Mouse (Mus musculus): ENCODE measurements around the gene Ces4a. TPM values are rescaled to one million over a fixed set of nuclear protein-coding genes. Genes with fewer than 3 reads are reported as not detected.

Gene Ces4a
- not detected in 2 replicates for polyA plus RNA-seq (2015; fragmentation: Nextera tagmentation; extraction: Ambion mirVana)

DNA sequence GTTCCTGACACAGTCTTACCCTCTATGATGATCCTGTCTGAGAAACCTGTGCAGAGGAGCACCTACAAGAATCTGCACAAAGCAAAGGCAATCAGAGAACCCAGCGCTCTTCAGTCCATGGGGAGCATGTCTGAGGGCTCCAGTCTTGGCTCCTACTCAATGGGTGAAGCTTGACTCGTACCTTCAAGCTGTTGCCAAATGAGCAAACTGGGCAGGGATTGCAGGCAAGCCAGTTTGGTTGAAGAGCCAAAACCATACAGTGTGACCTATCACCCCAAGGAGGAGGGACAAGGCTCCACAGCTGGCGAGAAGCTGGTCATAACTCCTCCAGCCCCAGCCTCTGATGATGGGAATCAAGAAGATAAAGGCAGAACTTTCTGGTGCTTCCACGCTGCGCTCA, at the start of gene Ces4a:
Gene Ces4a (plus strand): TSS at position 292 of the 400 bp plus-strand sequence.

DNA sequence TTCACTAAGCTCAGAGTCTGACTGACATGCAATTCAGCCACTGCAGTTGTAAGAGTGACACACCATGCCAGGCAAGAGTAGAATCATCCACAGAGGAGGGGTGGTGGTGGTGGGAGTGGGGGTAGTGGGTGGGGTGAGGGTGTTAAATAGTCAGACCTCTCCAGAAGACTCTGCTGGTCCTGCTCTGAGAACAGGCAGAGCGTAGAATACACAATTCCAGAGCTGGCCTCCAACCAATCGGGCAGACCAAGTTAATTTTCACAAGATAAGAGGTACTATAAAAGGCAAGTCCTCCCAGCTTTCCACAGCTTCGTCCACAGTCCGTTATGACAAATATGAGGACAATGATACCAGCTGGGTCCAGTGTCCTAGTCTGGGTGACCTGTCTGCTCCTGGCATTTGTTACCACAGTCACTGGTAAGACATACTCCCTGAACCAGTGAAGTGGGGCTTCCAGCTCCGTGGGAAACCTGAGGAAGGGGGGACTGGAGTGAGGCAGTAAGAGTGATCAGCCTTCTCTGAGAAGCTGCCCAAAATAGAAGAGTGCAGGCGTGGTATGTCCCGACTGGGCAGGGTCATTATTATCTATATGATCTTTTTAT, 48.0 kb upstream of the Ces4a start, which contains the start of gene Ces3b:
Gene Ces3b (plus strand): TSS at position 305 of the 602 bp plus-strand sequence.

DNA sequence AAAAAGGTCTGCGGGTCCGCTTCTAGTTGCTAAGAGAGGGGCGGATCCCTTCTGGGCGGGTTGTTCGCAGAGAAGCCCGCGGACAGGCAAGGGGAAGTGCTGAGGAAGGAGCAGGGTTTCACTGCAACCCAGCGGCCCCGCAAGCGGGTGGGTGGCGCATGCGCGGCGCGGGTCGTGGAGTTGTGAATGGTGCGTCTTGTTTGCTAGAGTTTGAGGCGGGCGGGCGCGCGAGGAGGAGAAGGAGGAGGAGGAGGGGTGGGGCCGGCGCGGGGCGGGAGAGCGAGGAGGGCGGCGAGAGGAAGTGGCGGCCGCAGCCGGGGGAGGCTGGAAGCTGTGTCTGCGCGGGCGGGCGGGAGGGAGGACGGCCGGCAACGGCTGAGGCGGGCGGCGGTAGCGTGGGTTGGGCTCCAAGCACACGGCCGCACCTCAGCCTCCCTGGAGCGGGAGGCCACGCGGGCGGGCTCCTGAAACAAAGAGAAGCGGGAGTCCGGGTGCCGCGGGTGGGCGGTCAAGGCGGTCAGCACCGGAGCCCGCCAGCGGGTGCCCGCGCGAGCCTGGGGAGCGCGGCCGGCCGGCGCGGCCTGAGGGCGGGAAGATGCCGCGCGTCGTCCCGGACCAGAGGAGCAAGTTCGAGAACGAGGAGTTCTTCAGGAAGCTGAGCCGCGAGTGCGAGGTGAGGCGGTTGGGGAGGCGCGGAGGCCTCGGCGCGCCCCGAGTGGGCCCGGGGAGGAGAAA, 38.9 kb downstream of the Ces4a start, which contains the start of gene Cbfb:
Gene Cbfb (plus strand): TSS at position 294 of the 735 bp plus-strand sequence.

Other genes with a start within 250 kb of the Ces4a start
- gene Ces2e, start 205.5 kb upstream of the Ces4a start, polyA plus RNA-seq (2015; fragmentation: Nextera tagmentation; extraction: Ambion mirVana), result 0.99 and 2.2 TPM in 2 replicates
- gene Ces2f, start 184.4 kb upstream of the Ces4a start, polyA plus RNA-seq (2015; fragmentation: Nextera tagmentation; extraction: Ambion mirVana), result not detected in 2 replicates
- gene Ces2g, start 170.1 kb upstream of the Ces4a start, polyA plus RNA-seq (2015; fragmentation: Nextera tagmentation; extraction: Ambion mirVana), result 5.8 and 7.3 TPM in 2 replicates
- gene Ces2h, start 130.9 kb upstream of the Ces4a start, polyA plus RNA-seq (2015; fragmentation: Nextera tagmentation; extraction: Ambion mirVana), result not detected in 2 replicates
- gene Ces3a, start 83.2 kb upstream of the Ces4a start, polyA plus RNA-seq (2015; fragmentation: Nextera tagmentation; extraction: Ambion mirVana), result 1.4 and 1.5 TPM in 2 replicates
- gene Ces3b, start 48.0 kb upstream of the Ces4a start, polyA plus RNA-seq (2015; fragmentation: Nextera tagmentation; extraction: Ambion mirVana), result not detected in 2 replicates
- gene Cbfb, start 38.9 kb downstream of the Ces4a start, polyA plus RNA-seq (2015; fragmentation: Nextera tagmentation; extraction: Ambion mirVana), result 46.7 and 52.1 TPM in 2 replicates
- gene D230025D16Rik, start 93.3 kb downstream of the Ces4a start, polyA plus RNA-seq (2015; fragmentation: Nextera tagmentation; extraction: Ambion mirVana), result 15.0 and 24.6 TPM in 2 replicates
- 18.4 and 28.4 TPM in 2 replicates for gene B3gnt9, start 123.4 kb downstream of the Ces4a start, polyA plus RNA-seq (2015; fragmentation: Nextera tagmentation; extraction: Ambion mirVana)
- gene Tradd, start 132.8 kb downstream of the Ces4a start, polyA plus RNA-seq (2015; fragmentation: Nextera tagmentation; extraction: Ambion mirVana), result 26.7 and 34.2 TPM in 2 replicates
- gene Fbxl8, start 132.8 kb downstream of the Ces4a start, polyA plus RNA-seq (2015; fragmentation: Nextera tagmentation; extraction: Ambion mirVana), result 1.5 and 2.9 TPM in 2 replicates
- gene Hsf4, start 138.0 kb downstream of the Ces4a start, polyA plus RNA-seq (2015; fragmentation: Nextera tagmentation; extraction: Ambion mirVana), result 0.16 and 0.23 TPM in 2 replicates
- gene Nol3, start 144.3 kb downstream of the Ces4a start, polyA plus RNA-seq (2015; fragmentation: Nextera tagmentation; extraction: Ambion mirVana), result 1.3 and 3.5 TPM in 2 replicates
- 4.5 and 7.9 TPM in 2 replicates for gene 4931428F04Rik, start 158.1 kb downstream of the Ces4a start, polyA plus RNA-seq (2015; fragmentation: Nextera tagmentation; extraction: Ambion mirVana)
- gene Exoc3l, start 164.3 kb downstream of the Ces4a start, polyA plus RNA-seq (2015; fragmentation: Nextera tagmentation; extraction: Ambion mirVana), result 6.5 and 16.8 TPM in 2 replicates
- 37.7 and 47.4 TPM in 2 replicates for gene E2f4, start 165.9 kb downstream of the Ces4a start, polyA plus RNA-seq (2015; fragmentation: Nextera tagmentation; extraction: Ambion mirVana)
- 4.0 and 8.4 TPM in 2 replicates for gene Elmo3, start 173.8 kb downstream of the Ces4a start, polyA plus RNA-seq (2015; fragmentation: Nextera tagmentation; extraction: Ambion mirVana)
- 5.5 and 9.6 TPM in 2 replicates for gene Lrrc29, start 194.5 kb downstream of the Ces4a start, polyA plus RNA-seq (2015; fragmentation: Nextera tagmentation; extraction: Ambion mirVana)
- gene Tmem208, start 194.6 kb downstream of the Ces4a start, polyA plus RNA-seq (2015; fragmentation: Nextera tagmentation; extraction: Ambion mirVana), result 154 and 181 TPM in 2 replicates
- 1.1 and 1.2 TPM in 2 replicates for gene Fhod1, start 216.2 kb downstream of the Ces4a start, polyA plus RNA-seq (2015; fragmentation: Nextera tagmentation; extraction: Ambion mirVana)
- gene Slc9a5, start 217.0 kb downstream of the Ces4a start, polyA plus RNA-seq (2015; fragmentation: Nextera tagmentation; extraction: Ambion mirVana), result 0.87 and 0.96 TPM in 2 replicates
- 0.07 and 0.09 TPM in 2 replicates for gene Plekhg4, start 241.5 kb downstream of the Ces4a start, polyA plus RNA-seq (2015; fragmentation: Nextera tagmentation; extraction: Ambion mirVana)

All from adrenal gland, postnatal 0 days (tissue).